Mouse (Mus musculus): ENCODE measurements around the gene Dach2. TPM values are rescaled to one million over a fixed set of nuclear protein-coding genes. Genes with fewer than 3 reads are reported as not detected.
"Not testable (repeated sequence)": the region's sequence is repeated elsewhere in the genome, so short reads cannot be mapped to it uniquely, and the experiment has no call there.

The Dach2 gene
- 6.9 and 8.3 TPM in 2 replicates for polyA plus RNA-seq (2015; fragmentation: Nextera tagmentation; extraction: Ambion mirVana)

GRCm38 (mm10) chrX:113297404-113297803, at the start of gene Dach2:
Dach2 (plus strand) TSS chrX:113297510.
- Histone ChIP-seq H3K9me3 (replicated peaks; ENCODE audit: control insufficient read depth, low read length, poor library complexity, severe bottlenecking) (no peaks in the 10 kb centered on the region), H3K4me3 (ENCODE audit: low read depth, low read length) (peak within 1 kb of the TSS; percentile 46), H3K9ac (ENCODE audit: low read depth, low read length) (peak within 1 kb of the TSS; percentile 18), H3K4me2 (ENCODE audit: low read length) (peak within 1 kb of the TSS; percentile 64), H3K36me3 (ENCODE audit: control insufficient read depth, insufficient read depth, low read length) (no peaks in the 10 kb centered on the region), H3K4me1 (ENCODE audit: control insufficient read depth, insufficient read depth, low read length) (no peaks in the 10 kb centered on the region), H3K27ac (ENCODE audit: low read length) (no peak within 1 kb of the TSS), H3K27me3 (ENCODE audit: control insufficient read depth, insufficient read depth, low read depth, low read length) (no peaks in the 10 kb centered on the region)
- ATAC-seq: peak; percentile 47
- WGBS: 30% methylated on average over 21 of the region's 21 CpGs

GRCm38 (mm10) chrX:113252427-113252826, 44.9 kb upstream of the Dach2 start:
- H3K9ac ChIP-seq (ENCODE audit: low read depth, low read length); H3K4me3 ChIP-seq (ENCODE audit: low read depth, low read length); H3K36me3 ChIP-seq (ENCODE audit: control insufficient read depth, insufficient read depth, low read length); H3K27ac ChIP-seq (ENCODE audit: low read length); H3K9me3 ChIP-seq (replicated peaks; ENCODE audit: control insufficient read depth, low read length, poor library complexity, severe bottlenecking); ATAC-seq; H3K4me1 ChIP-seq (ENCODE audit: control insufficient read depth, insufficient read depth, low read length); H3K27me3 ChIP-seq (ENCODE audit: control insufficient read depth, insufficient read depth, low read depth, low read length); H3K4me2 ChIP-seq (ENCODE audit: low read length): not testable (repeated sequence)
- 80% methylated on average over 2 of the region's 3 CpGs for WGBS

GRCm38 (mm10) chrX:113298031-113298430, 721 bp downstream of the Dach2 start:
- peak; percentile 99 for ATAC-seq
- peak overlapping the region; percentile 18 for H3K9ac ChIP-seq (ENCODE audit: low read depth, low read length)
- 13% methylated on average over 18 of the region's 18 CpGs for WGBS
- H3K27me3 ChIP-seq (ENCODE audit: control insufficient read depth, insufficient read depth, low read depth, low read length): no peaks in the 10 kb centered on the region
- no peaks in the 10 kb centered on the region for H3K9me3 ChIP-seq (replicated peaks; ENCODE audit: control insufficient read depth, low read length, poor library complexity, severe bottlenecking)
- H3K4me3 ChIP-seq (ENCODE audit: low read depth, low read length): peak overlapping the region; percentile 46
- H3K36me3 ChIP-seq (ENCODE audit: control insufficient read depth, insufficient read depth, low read length): no peaks in the 10 kb centered on the region
- no peak overlapping the region for H3K27ac ChIP-seq (ENCODE audit: low read length)
- H3K4me1 ChIP-seq (ENCODE audit: control insufficient read depth, insufficient read depth, low read length): no peaks in the 10 kb centered on the region
- H3K4me2 ChIP-seq (ENCODE audit: low read length): peak overlapping the region; percentile 64

DNA sequence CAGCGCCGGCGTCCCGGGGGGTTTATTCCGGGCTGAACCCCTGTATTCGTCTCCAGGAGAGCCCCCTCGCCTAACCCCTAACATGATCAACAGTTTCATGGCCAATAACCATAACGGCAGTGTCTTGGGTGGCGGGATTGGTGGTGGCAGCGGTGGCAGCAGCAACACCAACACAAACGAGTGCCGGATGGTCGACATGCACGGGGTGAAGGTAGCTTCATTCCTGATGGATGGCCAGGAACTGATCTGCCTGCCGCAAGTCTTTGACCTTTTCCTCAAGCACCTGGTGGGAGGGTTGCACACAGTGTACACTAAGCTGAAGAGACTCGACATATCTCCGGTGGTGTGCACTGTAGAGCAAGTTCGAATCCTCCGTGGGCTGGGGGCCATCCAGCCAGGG, 1.2 kb downstream of the Dach2 start:
- 23% methylated on average over 19 of the region's 19 CpGs for WGBS
- no peaks in the 10 kb centered on the region for H3K36me3 ChIP-seq (ENCODE audit: control insufficient read depth, insufficient read depth, low read length)
- H3K9me3 ChIP-seq (replicated peaks; ENCODE audit: control insufficient read depth, low read length, poor library complexity, severe bottlenecking): no peaks in the 10 kb centered on the region
- H3K27me3 ChIP-seq (ENCODE audit: control insufficient read depth, insufficient read depth, low read depth, low read length): no peaks in the 10 kb centered on the region
- H3K27ac ChIP-seq (ENCODE audit: low read length): no peak overlapping the region
- H3K4me3 ChIP-seq (ENCODE audit: low read depth, low read length): peak overlapping the region; percentile 46
- peak; percentile 33 for ATAC-seq
- H3K4me1 ChIP-seq (ENCODE audit: control insufficient read depth, insufficient read depth, low read length): no peaks in the 10 kb centered on the region
- H3K4me2 ChIP-seq (ENCODE audit: low read length): peak overlapping the region; percentile 64
- H3K9ac ChIP-seq (ENCODE audit: low read depth, low read length): peak overlapping the region; percentile 18

- Histone ChIP-seq H3K27me3 (ENCODE audit: control insufficient read depth, insufficient read depth, low read depth, low read length) (no peaks in the 10 kb centered on the region), H3K4me1 (ENCODE audit: control insufficient read depth, insufficient read depth, low read length) (no peaks in the 10 kb centered on the region), H3K27ac (ENCODE audit: low read length) (no peak overlapping the region), H3K4me3 (ENCODE audit: low read depth, low read length) (no peak overlapping the region), H3K9ac (ENCODE audit: low read depth, low read length) (no peak overlapping the region), H3K9me3 (replicated peaks; ENCODE audit: control insufficient read depth, low read length, poor library complexity, severe bottlenecking) (no peaks in the 10 kb centered on the region), H3K4me2 (ENCODE audit: low read length) (0 out of 2 replicates have a peak overlapping the region, but pooled peaks have one; percentile 19), H3K36me3 (ENCODE audit: control insufficient read depth, insufficient read depth, low read length) (no peaks in the 10 kb centered on the region)
- WGBS: 36% methylated on average over 4 of the region's 4 CpGs
- no peak for ATAC-seq
Measured at GRCm38 (mm10) chrX:113304323-113304722, 7.0 kb downstream of the Dach2 start.

DNA sequence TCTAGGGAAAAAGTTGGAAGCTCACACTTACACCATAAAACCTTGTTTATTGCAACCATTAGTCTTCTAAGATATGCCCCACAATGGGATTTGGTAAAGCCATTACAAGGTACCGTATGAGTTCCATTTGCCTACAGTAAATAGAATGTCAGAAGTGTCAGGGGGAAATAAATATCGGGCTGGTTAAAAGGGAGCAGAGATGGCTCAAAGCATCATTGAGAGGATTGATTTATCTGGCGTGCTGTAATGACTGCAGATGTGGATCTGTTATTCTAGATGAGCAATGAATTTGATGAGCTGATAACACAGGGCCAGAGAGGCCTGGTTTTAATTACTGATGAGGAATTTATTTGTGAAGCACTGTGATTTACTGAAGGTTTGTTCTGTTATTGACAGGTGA, 40.8 kb downstream of the Dach2 start:
- H3K36me3 ChIP-seq (ENCODE audit: control insufficient read depth, insufficient read depth, low read length): no peaks in the 10 kb centered on the region
- H3K9ac ChIP-seq (ENCODE audit: low read depth, low read length): no peak overlapping the region
- ATAC-seq: no peak
- no peaks in the 10 kb centered on the region for H3K4me1 ChIP-seq (ENCODE audit: control insufficient read depth, insufficient read depth, low read length)
- 74% methylated on average over 3 of the region's 3 CpGs for WGBS
- no peaks in the 10 kb centered on the region for H3K9me3 ChIP-seq (replicated peaks; ENCODE audit: control insufficient read depth, low read length, poor library complexity, severe bottlenecking)
- no peak overlapping the region for H3K4me3 ChIP-seq (ENCODE audit: low read depth, low read length)
- H3K27me3 ChIP-seq (ENCODE audit: control insufficient read depth, insufficient read depth, low read depth, low read length): no peaks in the 10 kb centered on the region
- H3K27ac ChIP-seq (ENCODE audit: low read length): no peak overlapping the region
- H3K4me2 ChIP-seq (ENCODE audit: low read length): no peak overlapping the region

DNA sequence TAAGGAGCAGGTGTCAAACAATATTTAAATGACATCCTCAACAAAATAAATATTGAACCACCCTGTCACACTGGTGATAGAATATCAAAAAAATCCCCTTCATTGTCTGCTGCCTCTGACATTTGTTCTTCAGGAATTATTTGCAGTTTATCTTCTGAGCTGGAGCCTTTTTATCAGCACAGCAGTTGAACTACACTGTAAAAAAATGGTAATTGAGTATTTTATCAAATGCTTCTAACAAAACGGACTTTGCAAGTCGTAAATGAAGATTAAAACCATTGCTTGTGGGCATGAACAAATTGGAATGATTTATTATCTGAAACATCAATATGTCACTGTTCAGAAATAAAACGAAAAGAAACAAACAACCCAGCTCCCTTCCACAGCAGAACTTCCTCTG, 97.1 kb downstream of the Dach2 start:
- H3K9ac ChIP-seq (ENCODE audit: low read depth, low read length): no peak overlapping the region
- H3K36me3 ChIP-seq (ENCODE audit: control insufficient read depth, insufficient read depth, low read length): no peaks in the 10 kb centered on the region
- no peak overlapping the region for H3K27ac ChIP-seq (ENCODE audit: low read length)
- no peak overlapping the region for H3K4me3 ChIP-seq (ENCODE audit: low read depth, low read length)
- H3K9me3 ChIP-seq (replicated peaks; ENCODE audit: control insufficient read depth, low read length, poor library complexity, severe bottlenecking): no peaks in the 10 kb centered on the region
- H3K4me2 ChIP-seq (ENCODE audit: low read length): no peak overlapping the region
- H3K4me1 ChIP-seq (ENCODE audit: control insufficient read depth, insufficient read depth, low read length): no peaks in the 10 kb centered on the region
- WGBS: 59% methylated on average over 3 of the region's 3 CpGs
- no peaks in the 10 kb centered on the region for H3K27me3 ChIP-seq (ENCODE audit: control insufficient read depth, insufficient read depth, low read depth, low read length)
- no peak for ATAC-seq

DNA sequence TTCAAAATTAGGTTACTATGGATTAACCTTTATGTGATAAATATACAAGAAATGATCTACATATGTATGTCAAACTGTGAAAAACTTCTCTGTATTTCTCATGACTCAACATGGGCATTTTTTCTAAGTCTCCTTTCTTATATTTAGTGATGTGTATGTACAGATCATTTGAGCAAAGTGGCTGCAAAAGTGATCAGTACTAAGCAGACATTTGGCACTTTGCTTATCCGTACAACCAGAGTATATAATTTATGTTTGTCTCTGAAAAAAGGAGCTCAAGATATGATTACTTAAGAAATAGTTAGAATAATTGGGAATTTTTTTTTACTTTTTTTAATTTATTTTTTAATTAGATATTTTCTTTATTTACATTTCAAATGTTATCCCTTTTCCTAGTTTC, 111.4 kb downstream of the Dach2 start:
- Histone ChIP-seq H3K36me3 (ENCODE audit: control insufficient read depth, insufficient read depth, low read length) (no peaks in the 10 kb centered on the region), H3K4me3 (ENCODE audit: low read depth, low read length) (no peak overlapping the region), H3K4me2 (ENCODE audit: low read length) (no peak overlapping the region), H3K27ac (ENCODE audit: low read length) (no peak overlapping the region), H3K9me3 (replicated peaks; ENCODE audit: control insufficient read depth, low read length, poor library complexity, severe bottlenecking) (no peaks in the 10 kb centered on the region), H3K27me3 (ENCODE audit: control insufficient read depth, insufficient read depth, low read depth, low read length) (no peaks in the 10 kb centered on the region), H3K4me1 (ENCODE audit: control insufficient read depth, insufficient read depth, low read length) (no peaks in the 10 kb centered on the region), H3K9ac (ENCODE audit: low read depth, low read length) (no peak overlapping the region)
- 93% methylated on average over 1 of the region's 1 CpGs for WGBS
- ATAC-seq: no peak

DNA sequence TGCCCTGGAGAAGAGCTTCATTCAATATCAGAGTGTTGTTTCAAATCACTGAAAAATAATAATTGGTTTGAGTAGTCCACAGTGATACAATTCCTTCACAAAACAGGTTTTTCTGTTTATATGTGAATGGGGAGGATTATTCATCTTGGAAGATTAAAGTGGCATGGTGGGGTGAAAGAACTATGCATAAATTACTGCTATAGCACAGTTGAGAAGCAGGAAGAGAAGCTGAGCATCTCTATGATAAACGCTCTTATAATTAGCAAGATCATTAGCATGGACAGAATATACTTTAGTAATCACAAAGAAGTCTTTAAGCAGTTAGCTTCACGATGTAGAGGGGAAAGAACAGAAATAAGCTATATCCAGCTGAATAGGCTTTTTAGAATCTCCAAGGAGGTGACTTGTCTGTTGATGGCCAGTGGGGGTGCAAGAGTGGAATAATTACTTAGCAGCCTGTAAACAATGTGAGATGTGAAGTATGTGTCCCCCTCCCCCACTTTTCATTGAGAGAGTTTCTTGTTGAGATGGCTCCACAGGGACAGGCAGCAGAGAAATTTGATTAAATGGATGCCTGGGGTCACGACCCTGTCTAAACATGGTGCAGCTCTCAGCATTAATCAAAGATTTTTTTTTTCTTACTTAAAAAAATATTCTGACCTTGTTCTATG, 124.3 kb downstream of the Dach2 start:
- H3K36me3 ChIP-seq (ENCODE audit: control insufficient read depth, insufficient read depth, low read length): no peaks in the 10 kb centered on the region
- no peaks in the 10 kb centered on the region for H3K27me3 ChIP-seq (ENCODE audit: control insufficient read depth, insufficient read depth, low read depth, low read length)
- no peak overlapping the region for H3K27ac ChIP-seq (ENCODE audit: low read length)
- no peaks in the 10 kb centered on the region for H3K4me1 ChIP-seq (ENCODE audit: control insufficient read depth, insufficient read depth, low read length)
- no peak overlapping the region for H3K4me3 ChIP-seq (ENCODE audit: low read depth, low read length)
- no peak overlapping the region for H3K4me2 ChIP-seq (ENCODE audit: low read length)
- ATAC-seq: no peak
- WGBS: 29% methylated on average over 3 of the region's 3 CpGs
- no peak overlapping the region for H3K9ac ChIP-seq (ENCODE audit: low read depth, low read length)
- H3K9me3 ChIP-seq (replicated peaks; ENCODE audit: control insufficient read depth, low read length, poor library complexity, severe bottlenecking): no peaks in the 10 kb centered on the region

Data from midbrain, embryonic 16.5 days (tissue).